Mouse (Mus musculus) liver, embryonic 14.5 days (tissue): ENCODE data around the gene Pip5k1b. TPM values are rescaled to one million over a fixed set of nuclear protein-coding genes. Genes with fewer than 3 reads are reported as not detected.

Source experiments
- ATAC-seq: fragments of 200-750 bp; cut with Nextera tagmentation; 2 replicates; pipeline ENCODE4 v1.8.0; 2017; ENCODE audit warnings: moderate number of reproducible peaks, mild to moderate bottlenecking, moderate library complexity; ENCODE audit not compliant: insufficient read depth
- DNase-seq, 3 experiments: peaks; one replicate each; pipeline ENCODE4 v3.0.0-alpha.2; 2012 to 2013; ENCODE audit warnings: low read depth in 3 of 3, low spot score in 3 of 3
- H3K27ac ChIP-seq: fragments of 300-500 bp; sonication (generic); 2 replicates; pipeline ENCODE4 v1.5.1; 2014; ENCODE audit warnings: moderate library complexity, mild to moderate bottlenecking, control low read depth, inconsistent platforms
- H3K27me3 ChIP-seq: fragments of 300-500 bp; sonication (generic); 2 replicates; pipeline ENCODE4 v1.6.1; 2014; ENCODE audit warnings: mild to moderate bottlenecking, low read length, moderate library complexity; ENCODE audit not compliant: control insufficient read depth, insufficient read depth
- H3K36me3 ChIP-seq: fragments of 300-500 bp; sonication (generic); replicated peaks from 2 replicates; pipeline ENCODE4 v1.6.1; 2014; ENCODE audit warnings: low read depth; ENCODE audit not compliant: control insufficient read depth, insufficient read depth
- H3K4me1 ChIP-seq, 2 experiments: fragments of 200-500 bp in 1 of 2; fragments of 300-500 bp in 1 of 2; sonication (generic) in 1 of 2; replicated peaks; 2 replicates each; pipeline ENCODE4 v1.6.1; 2012 to 2014; ENCODE audit warnings: antibody characterized with exemption in 1 of 2, inconsistent platforms in 1 of 2, low read length in 1 of 2; ENCODE audit not compliant: control insufficient read depth in 2 of 2, insufficient read depth in 2 of 2
- H3K4me2 ChIP-seq: fragments of 300-500 bp; sonication (generic); 2 replicates; pipeline ENCODE4 v1.6.1; 2014; ENCODE audit warnings: low read depth, mild to moderate bottlenecking, control low read depth, moderate library complexity
- H3K4me3 ChIP-seq, 2 experiments: fragments of 200-500 bp in 1 of 2; fragments of 300-500 bp in 1 of 2; sonication (generic) in 1 of 2; 2 replicates each; pipeline ENCODE4 v1.5.1; 2012 to 2014; ENCODE audit warnings: low read depth in 2 of 2, low read length in 2 of 2, mild to moderate bottlenecking in 2 of 2, control low read depth in 1 of 2, inconsistent platforms in 1 of 2, moderate library complexity in 1 of 2; ENCODE audit not compliant: insufficient read depth in 1 of 2
- H3K9ac ChIP-seq: fragments of 300-500 bp; sonication (generic); replicated peaks from 2 replicates; pipeline ENCODE4 v1.6.1; 2014; ENCODE audit warnings: mild to moderate bottlenecking, control low read depth, moderate library complexity
- H3K9me3 ChIP-seq: fragments of 300-500 bp; sonication (generic); 2 replicates; pipeline ENCODE4 v1.6.1; 2016; ENCODE audit warnings: low read length, mixed read lengths; ENCODE audit not compliant: control insufficient read depth
- CTCF ChIP-seq: IDR thresholded peaks from 2 replicates; pipeline ENCODE4 v1.5.1; 2016; ENCODE audit warnings: antibody characterized with exemption, low read depth, control low read depth
- EP300 ChIP-seq: IDR thresholded peaks from 2 replicates; pipeline ENCODE4 v1.6.1; 2016; ENCODE audit warnings: antibody characterized with exemption, low read depth
- WGBS: fragments of 180-500 bp; shearing (Covaris S2); extraction: QIAGEN DNeasy Blood & Tissue Kit; methylation state at CpG from one replicate; pipeline ENCODE4 v1.1.7; 2014; ENCODE audit not compliant: insufficient replicate concordance; 5-methylcytosine and 5-hydroxymethylcytosine counted together
- polyA plus RNA-seq, 2 experiments: library from polyadenylated mRNA; depleted of rRNA in 1 of 2; stranded (reverse) in 1 of 2; unstranded in 1 of 2; fragments of >200 nt; fragmentation: Nextera tagmentation in 1 of 2; extraction: Ambion mirVana in 1 of 2; gene quantifications; 2 replicates each; pipeline versions ENCODE4 v1.2.1 to v1.2.3; 2012 to 2014

Pip5k1b gene
- polyA plus RNA-seq, 2 experiments = 8.1 to 10.8 TPM

GRCm38 (mm10) chr19:24393920-24394319, 161.8 kb downstream of the Pip5k1b start:
- Histone ChIP-seq H3K27ac (no peak overlapping the region), H3K4me1 (no peaks in the 10 kb centered on the region), H3K4me3 (no peak overlapping the region), H3K27me3 (no peaks in the 10 kb centered on the region), H3K9ac (no peak overlapping the region), H3K4me2 (no peak overlapping the region), H3K36me3 (no peaks in the 10 kb centered on the region), H3K9me3 (no peaks in the 10 kb centered on the region)
- TF ChIP-seq CTCF (no peak), EP300 (no peak)
- DNase-seq (no peak), ATAC-seq (no peak)
- WGBS = 70% methylated on average over 2 of the region's 2 CpGs

- no peak for TF ChIP-seq EP300
- TF ChIP-seq CTCF = no peak
- Histone ChIP-seq H3K9me3 (no peaks in the 10 kb centered on the region), H3K27ac (no peak overlapping the region), H3K4me3 (no peak overlapping the region), H3K4me1 (no peaks in the 10 kb centered on the region), H3K9ac (no peak overlapping the region), H3K27me3 (no peaks in the 10 kb centered on the region), H3K36me3 (no peaks in the 10 kb centered on the region; the same call in 1 of the 2 replicates), H3K4me2 (no peak overlapping the region)
- WGBS = 67% methylated on average over 9 of the region's 9 CpGs
- no peak for ATAC-seq
- no peak for DNase-seq
Measured at GRCm38 (mm10) chr19:24391519-24392251, 164.0 kb downstream of the Pip5k1b start.

- no peak for TF ChIP-seq CTCF
- TF ChIP-seq EP300 = no peak
- DNase-seq (no peak), ATAC-seq (no peak)
- Histone ChIP-seq H3K27ac (no peak overlapping the region), H3K9me3 (no peaks in the 10 kb centered on the region), H3K4me2 (no peak overlapping the region), H3K36me3 (no peaks in the 10 kb centered on the region; the same call in 1 of the 2 replicates), H3K4me3 (no peak overlapping the region), H3K4me1 (no peaks in the 10 kb centered on the region), H3K27me3 (no peaks in the 10 kb centered on the region), H3K9ac (no peak overlapping the region)
- 82% methylated on average over 22 of the region's 22 CpGs for WGBS
Measured at GRCm38 (mm10) chr19:24386956-24387865, 168.5 kb downstream of the Pip5k1b start.

- Histone ChIP-seq H3K9ac (no peak overlapping the region), H3K27ac (no peak overlapping the region), H3K27me3 (no peaks in the 10 kb centered on the region), H3K4me3 (no peak overlapping the region), H3K36me3 (peaks cover 3% of the 10 kb centered on the region; the same call in 1 of the 2 replicates), H3K4me2 (no peak overlapping the region), H3K9me3 (no peaks in the 10 kb centered on the region), H3K4me1 (no peaks in the 10 kb centered on the region)
- WGBS = 56% methylated on average over 6 of the region's 6 CpGs
- ATAC-seq (no peak), DNase-seq (no peak)
- TF ChIP-seq CTCF = no peak
- no peak for TF ChIP-seq EP300
Measured at GRCm38 (mm10) chr19:24378470-24378869, 177.2 kb downstream of the Pip5k1b start.
